Mouse (Mus musculus): ENCODE measurements around the gene Slc44a5. TPM values are rescaled to one million over a fixed set of nuclear protein-coding genes. Genes with fewer than 3 reads are reported as not detected.

Slc44a5 gene
- polyA plus RNA-seq, 1 experiment, result not detected

DNA sequence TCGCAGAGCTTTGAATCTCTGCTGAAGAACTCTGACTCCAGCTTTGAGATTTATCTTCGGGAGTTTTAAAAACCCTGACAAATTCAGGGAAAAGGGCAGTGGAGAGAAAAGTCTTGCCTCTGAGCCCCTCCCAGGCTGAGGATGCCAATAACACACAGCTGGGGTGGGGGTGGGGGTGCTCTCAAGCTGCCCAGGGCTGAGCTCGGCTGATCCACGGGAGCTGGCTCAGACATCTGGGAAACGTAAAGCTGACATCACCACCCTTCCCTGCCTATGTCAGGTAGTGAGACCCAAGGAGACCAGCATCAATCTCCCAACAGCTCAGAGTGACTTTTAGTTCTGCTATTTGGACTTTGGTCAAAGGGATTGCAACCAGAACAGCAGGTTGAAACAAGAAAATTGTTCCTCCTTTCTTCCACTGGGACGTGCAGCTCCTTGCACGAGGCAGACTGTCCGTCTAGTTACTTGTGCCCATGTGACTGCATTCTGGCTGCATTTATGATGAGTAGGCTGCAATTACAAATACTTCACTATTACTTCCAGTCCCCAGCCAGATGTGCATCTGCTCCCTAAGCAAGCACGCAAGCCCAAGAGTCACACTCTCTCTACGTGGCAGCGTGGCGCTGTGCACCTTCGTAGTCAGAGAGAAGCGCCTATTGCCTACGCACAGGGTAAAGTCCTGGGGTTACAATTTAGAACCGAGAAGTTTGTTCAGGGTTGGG lies 332.1 kb downstream of the Slc44a5 start:
- peaks cover 4% of the 10 kb centered on the region; the same call in 1 of the 2 replicates for H3K4me1 ChIP-seq (ENCODE audit: control insufficient read depth, insufficient read depth, low read length)
- no peak overlapping the region for H3K4me3 ChIP-seq (ENCODE audit: insufficient read depth, low read length)
- no peak overlapping the region for H3K27ac ChIP-seq (ENCODE audit: insufficient read depth, low read depth, low read length)
- TF ChIP-seq POLR2A (IDR thresholded peaks at IDR 0.05; ENCODE audit: borderline replicate concordance, low read depth, low read length) (no peak), CTCF (IDR thresholded peaks at IDR 0.05; ENCODE audit: low read depth, low read length) (no peak)

DNA sequence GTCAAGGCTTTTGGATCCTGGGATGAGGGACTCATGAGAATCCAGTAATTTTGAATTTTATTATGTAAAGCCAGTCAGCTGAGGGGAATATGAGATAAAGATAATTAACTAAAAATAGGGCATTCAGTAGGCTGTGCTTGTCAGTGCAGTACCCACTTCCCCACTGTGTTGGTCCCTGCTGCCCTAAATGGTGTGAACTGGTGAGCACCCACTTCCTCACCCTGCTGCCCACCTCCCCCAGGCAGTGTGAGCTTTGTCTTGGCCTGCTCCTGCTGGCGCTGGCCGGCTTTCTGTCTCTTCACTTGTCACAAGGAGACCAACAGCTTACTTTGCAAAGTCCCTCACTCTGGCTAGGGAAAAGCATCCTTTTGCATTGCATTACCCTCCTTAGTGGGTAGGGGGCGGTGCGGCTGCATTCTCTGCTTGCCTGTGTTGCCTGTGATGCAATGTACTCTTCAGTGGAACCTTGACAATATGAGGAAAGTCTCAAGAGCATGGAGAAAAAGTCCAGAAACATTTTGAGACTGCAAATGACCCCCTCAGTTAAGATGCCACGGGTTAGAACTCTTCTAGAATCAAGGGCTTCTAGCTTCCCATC lies 344.5 kb downstream of the Slc44a5 start:
- Histone ChIP-seq H3K4me1 (ENCODE audit: control insufficient read depth, insufficient read depth, low read length) (no peaks in the 10 kb centered on the region), H3K27ac (ENCODE audit: insufficient read depth, low read depth, low read length) (no peak overlapping the region), H3K4me3 (ENCODE audit: insufficient read depth, low read length) (no peak overlapping the region)
- TF ChIP-seq CTCF (IDR thresholded peaks at IDR 0.05; ENCODE audit: low read depth, low read length) (peak; percentile 46), POLR2A (IDR thresholded peaks at IDR 0.05; ENCODE audit: borderline replicate concordance, low read depth, low read length) (no peak)

Other genes starting within 250 kb of the Slc44a5 start
- not detected in 2 replicates for gene St6galnac3, start 248.3 kb upstream of the Slc44a5 start, polyA plus RNA-seq (2012; ENCODE audit: insufficient read depth, insufficient read length, missing spikeins)
- not detected in 2 replicates for gene Asb17, start 129.2 kb upstream of the Slc44a5 start, polyA plus RNA-seq (2012; ENCODE audit: insufficient read depth, insufficient read length, missing spikeins)
- not detected in 2 replicates for gene Msh4, start 67.3 kb upstream of the Slc44a5 start, polyA plus RNA-seq (2012; ENCODE audit: insufficient read depth, insufficient read length, missing spikeins)
- gene Rabggtb, start 60.4 kb upstream of the Slc44a5 start, polyA plus RNA-seq (2012; ENCODE audit: insufficient read depth, insufficient read length, missing spikeins), result 46.5 and 53.2 TPM in 2 replicates
- 78.7 and 90.3 TPM in 2 replicates for gene Acadm, start 28.8 kb upstream of the Slc44a5 start, polyA plus RNA-seq (2012; ENCODE audit: insufficient read depth, insufficient read length, missing spikeins)